Mouse (Mus musculus) heart, postnatal 0 days (tissue): ENCODE results near the gene Ndufb7. TPM values are rescaled to one million over a fixed set of nuclear protein-coding genes. Genes with fewer than 3 reads are reported as not detected.

ENCODE experiments used
- ATAC-seq: fragments of 200-750 bp; cut with Nextera tagmentation; 2 replicates; pipeline ENCODE4 v1.8.0; 2017; ENCODE audit warnings: low read depth, moderate number of reproducible peaks, moderate library complexity; ENCODE audit not compliant: insufficient read depth
- DNase-seq: peaks from one replicate; pipeline ENCODE4 v3.0.0-alpha.2; 2016; ENCODE audit warnings: low spot score
- H3K27ac ChIP-seq: fragments of 300-500 bp; sonication (generic); 2 replicates; pipeline ENCODE4 v1.5.1; 2014; ENCODE audit warnings: low read depth, mild to moderate bottlenecking
- H3K27me3 ChIP-seq: fragments of 300-500 bp; sonication (generic); 2 replicates; pipeline ENCODE4 v1.6.1; 2014; ENCODE audit warnings: low read length, mixed read lengths; ENCODE audit not compliant: control insufficient read depth, insufficient read depth
- H3K36me3 ChIP-seq: fragments of 300-500 bp; sonication (generic); replicated peaks from 2 replicates; pipeline ENCODE4 v1.6.1; 2014; ENCODE audit warnings: low read length, mixed read lengths; ENCODE audit not compliant: control insufficient read depth, insufficient read depth
- H3K4me1 ChIP-seq: fragments of 300-500 bp; sonication (generic); 2 replicates; pipeline ENCODE4 v1.6.1; 2014; ENCODE audit warnings: antibody characterized with exemption; ENCODE audit not compliant: control insufficient read depth, insufficient read depth
- H3K4me2 ChIP-seq: fragments of 300-500 bp; sonication (generic); 2 replicates; pipeline ENCODE4 v1.6.1; 2014; ENCODE audit warnings: low read depth, mild to moderate bottlenecking, low read length, moderate library complexity
- H3K4me3 ChIP-seq: fragments of 300-500 bp; sonication (generic); 2 replicates; pipeline ENCODE4 v1.5.1; 2014; ENCODE audit warnings: low read depth, low read length
- H3K9ac ChIP-seq: fragments of 300-500 bp; sonication (generic); replicated peaks from 2 replicates; pipeline ENCODE4 v1.6.1; 2014; ENCODE audit warnings: low read depth, low read length, mixed read lengths
- H3K9me3 ChIP-seq: fragments of 300-500 bp; sonication (generic); replicated peaks from 2 replicates; pipeline ENCODE4 v1.6.1; 2016; ENCODE audit warnings: low read length; ENCODE audit not compliant: control insufficient read depth
- CTCF ChIP-seq: IDR thresholded peaks from 2 replicates; pipeline ENCODE4 v1.5.1; 2016; ENCODE audit warnings: antibody characterized with exemption, control low read depth, low read depth
- EP300 ChIP-seq: IDR thresholded peaks from 2 replicates; pipeline ENCODE4 v1.6.1; 2016; ENCODE audit warnings: antibody characterized with exemption, low read depth
- WGBS: fragments of 180-500 bp; shearing (Covaris S2); extraction: QIAGEN DNeasy Blood & Tissue Kit; methylation state at CpG from one replicate; pipeline ENCODE4 v1.1.7; 2014; 5-methylcytosine and 5-hydroxymethylcytosine counted together
- polyA plus RNA-seq: library from polyadenylated mRNA; unstranded; fragments of >200 nt; fragmentation: Nextera tagmentation; extraction: Ambion mirVana; gene quantifications from 2 replicates; pipeline ENCODE4 v1.2.1, GENCODE M21; 2015
- total RNA-seq: library from RNA; depleted of rRNA; stranded (reverse); fragments of >200 nt; gene quantifications from 2 replicates; pipeline ENCODE4 v1.2.3, GENCODE M21; 2014; ENCODE audit warnings: low replicate concordance

Ndufb7 gene
- total and polyA plus RNA-seq, 2 experiments from 2014 or later: 682 to 1,145 TPM

GRCm38 (mm10) chr8:83583236-83583635, 16.8 kb downstream of the Ndufb7 start:
- Histone ChIP-seq H3K36me3 (peaks cover 25% of the 10 kb centered on the region), H3K9ac (no peak overlapping the region), H3K4me1 (peaks cover 22% of the 10 kb centered on the region), H3K9me3 (no peaks in the 10 kb centered on the region), H3K27ac (no peak overlapping the region), H3K4me3 (no peak overlapping the region), H3K27me3 (no peaks in the 10 kb centered on the region), H3K4me2 (no peak overlapping the region)
- ATAC-seq (no peak), DNase-seq (no peak)
- WGBS: 88% methylated on average over 15 of the region's 15 CpGs
- TF ChIP-seq EP300 (no peak), CTCF (no peak)

- WGBS: 79% methylated on average over 1 of the region's 1 CpGs
- H3K27ac ChIP-seq: no peak overlapping the region
Measured at GRCm38 (mm10) chr8:83584771-83585170, 18.3 kb downstream of the Ndufb7 start.

GRCm38 (mm10) chr8:83585333-83585732, 18.9 kb downstream of the Ndufb7 start:
- H3K4me3 ChIP-seq: no peak overlapping the region
- H3K27me3 ChIP-seq: no peaks in the 10 kb centered on the region
- ATAC-seq (no peak), DNase-seq (no peak)
- H3K9me3 ChIP-seq: no peaks in the 10 kb centered on the region
- 52% methylated on average over 3 of the region's 3 CpGs for WGBS
- 0 out of 2 replicates have a peak, but pooled peaks cover 9% of the 10 kb centered on the region for H3K4me1 ChIP-seq
- H3K36me3 ChIP-seq: peaks cover 33% of the 10 kb centered on the region
- no peak overlapping the region for H3K9ac ChIP-seq
- no peak overlapping the region for H3K4me2 ChIP-seq
- TF ChIP-seq CTCF: no peak
- TF ChIP-seq EP300: no peak
- no peak overlapping the region for H3K27ac ChIP-seq

More at GRCm38 (mm10) chr8:83584771-83585170, 18.3 kb downstream of the Ndufb7 start:
- Histone ChIP-seq H3K4me1 (0 out of 2 replicates have a peak, but pooled peaks cover 9% of the 10 kb centered on the region), H3K36me3 (peaks cover 29% of the 10 kb centered on the region), H3K9me3 (no peaks in the 10 kb centered on the region), H3K4me2 (no peak overlapping the region), H3K27me3 (no peaks in the 10 kb centered on the region), H3K4me3 (no peak overlapping the region), H3K9ac (no peak overlapping the region)
- TF ChIP-seq EP300: no peak
- no peak for TF ChIP-seq CTCF
- ATAC-seq (no peak), DNase-seq (no peak)

GRCm38 (mm10) chr8:83587644-83588043, 21.2 kb downstream of the Ndufb7 start:
- no peak overlapping the region for H3K27ac ChIP-seq
- no peaks in the 10 kb centered on the region for H3K9me3 ChIP-seq
- H3K4me2 ChIP-seq: no peak overlapping the region
- 58% methylated on average over 6 of the region's 6 CpGs for WGBS
- H3K4me1 ChIP-seq: peaks cover 4% of the 10 kb centered on the region; the same call in 1 of the 2 replicates
- no peak overlapping the region for H3K9ac ChIP-seq
- ATAC-seq (no peak), DNase-seq (no peak)
- H3K4me3 ChIP-seq: no peak overlapping the region
- H3K27me3 ChIP-seq: no peaks in the 10 kb centered on the region
- TF ChIP-seq EP300 (no peak), CTCF (no peak)
- H3K36me3 ChIP-seq: peaks cover 33% of the 10 kb centered on the region

- no peak for DNase-seq
- Histone ChIP-seq H3K9me3 (no peaks in the 10 kb centered on the region), H3K9ac (no peak overlapping the region), H3K27ac (no peak overlapping the region), H3K27me3 (no peaks in the 10 kb centered on the region), H3K4me3 (no peak overlapping the region), H3K36me3 (peaks cover 23% of the 10 kb centered on the region), H3K4me1 (peaks cover 11% of the 10 kb centered on the region; the same call in 1 of the 2 replicates), H3K4me2 (no peak overlapping the region)
- 92% methylated on average over 5 of the region's 5 CpGs for WGBS
- TF ChIP-seq EP300 (no peak), CTCF (no peak)
- ATAC-seq: no peak
Measured at GRCm38 (mm10) chr8:83588886-83589285, 22.4 kb downstream of the Ndufb7 start.

GRCm38 (mm10) chr8:83590488-83591023, 24.1 kb downstream of the Ndufb7 start:
- WGBS: 78% methylated on average over 7 of the region's 7 CpGs
- no peak overlapping the region for H3K27ac ChIP-seq
- H3K4me1 ChIP-seq: peaks cover 7% of the 10 kb centered on the region; the same call in 1 of the 2 replicates
- DNase-seq: no peak
- ATAC-seq: no peak
- no peaks in the 10 kb centered on the region for H3K27me3 ChIP-seq
- no peaks in the 10 kb centered on the region for H3K9me3 ChIP-seq
- peaks cover 10% of the 10 kb centered on the region; the same call in 1 of the 2 replicates for H3K36me3 ChIP-seq
- H3K4me2 ChIP-seq: no peak overlapping the region
- no peak overlapping the region for H3K4me3 ChIP-seq
- TF ChIP-seq EP300 (no peak), CTCF (no peak; the same call in 1 of the 2 replicates)
- H3K9ac ChIP-seq: 0 out of 2 replicates have a peak overlapping the region, but pooled peaks have one; percentile 7
